Mouse (Mus musculus): ENCODE data around the gene Prss40. TPM values are rescaled to one million over a fixed set of nuclear protein-coding genes. Genes with fewer than 3 reads are reported as not detected.

Prss40 gene
- polyA plus RNA-seq (2015; fragmentation: Nextera tagmentation; extraction: Ambion mirVana): not detected in 2 replicates

DNA sequence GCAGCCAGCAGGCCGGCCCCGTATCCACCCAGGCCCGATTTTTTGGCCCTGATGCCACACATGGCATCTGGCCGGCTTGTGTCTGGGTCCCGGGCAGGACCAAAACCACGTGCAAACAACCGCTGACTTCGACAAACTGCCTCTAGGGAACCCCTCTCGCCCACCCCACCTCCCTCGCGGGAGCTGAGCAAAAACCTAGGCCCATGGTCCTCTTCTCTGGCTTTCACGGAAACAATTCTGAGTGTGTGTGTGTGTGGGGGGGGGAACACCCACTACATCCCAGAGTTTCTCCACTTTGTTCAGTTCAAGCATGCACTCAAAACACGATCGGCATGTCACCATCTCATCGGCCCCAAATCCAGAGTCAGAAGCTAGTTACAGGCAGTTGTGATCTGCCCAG is at the start of gene Prss40:
Prss40 (minus strand) TSS at position 101 of the 400 bp plus-strand sequence.
- Histone ChIP-seq H3K9ac (no peak within 1 kb of the TSS), H3K4me1 (no peaks in the 10 kb centered on the region), H3K27ac (replicated peaks) (no peak within 1 kb of the TSS), H3K4me3 (replicated peaks) (no peak within 1 kb of the TSS), H3K4me2 (replicated peaks) (no peak within 1 kb of the TSS), H3K27me3 (no peaks in the 10 kb centered on the region), H3K36me3 (no peaks in the 10 kb centered on the region), H3K9me3 (replicated peaks) (no peaks in the 10 kb centered on the region)
- 83% methylated on average over 15 of the region's 15 CpGs for WGBS
- ATAC-seq (ENCODE audit: insufficient number of reproducible peaks, low FRiP score, low TSS enrichment, low read depth): no peak

DNA sequence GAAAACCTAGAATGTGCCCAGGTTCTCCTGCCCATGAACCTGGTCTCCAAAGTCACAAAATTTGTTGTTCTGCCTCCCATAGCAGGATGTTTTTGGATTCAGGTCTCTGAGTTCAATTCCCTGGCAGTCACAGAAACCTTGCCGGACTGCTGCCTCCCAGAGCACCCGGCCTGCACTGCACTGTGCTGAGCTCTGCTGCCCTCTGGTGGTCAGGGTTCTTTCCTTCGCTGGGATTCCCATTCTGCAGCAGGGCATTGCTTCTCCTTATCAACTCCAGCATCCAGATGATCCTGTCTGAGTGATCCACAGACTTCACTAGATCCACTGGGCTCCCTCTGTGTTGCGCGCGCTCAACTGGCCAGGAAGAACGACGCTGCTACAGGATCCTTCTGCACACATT is 41.6 kb upstream of the Prss40 start:
- no peaks in the 10 kb centered on the region for H3K36me3 ChIP-seq
- H3K27me3 ChIP-seq: no peaks in the 10 kb centered on the region
- no peaks in the 10 kb centered on the region for H3K9me3 ChIP-seq (replicated peaks)
- 15% methylated on average over 8 of the region's 8 CpGs for WGBS
- no peak overlapping the region for H3K27ac ChIP-seq (replicated peaks)
- no peak overlapping the region for H3K4me2 ChIP-seq (replicated peaks)
- no peaks in the 10 kb centered on the region for H3K4me1 ChIP-seq
- H3K9ac ChIP-seq: no peak overlapping the region
- 0 out of 2 replicates have a peak, but pooled peaks have one; percentile 54 for ATAC-seq (ENCODE audit: insufficient number of reproducible peaks, low FRiP score, low TSS enrichment, low read depth)
- no peak overlapping the region for H3K4me3 ChIP-seq (replicated peaks)

DNA sequence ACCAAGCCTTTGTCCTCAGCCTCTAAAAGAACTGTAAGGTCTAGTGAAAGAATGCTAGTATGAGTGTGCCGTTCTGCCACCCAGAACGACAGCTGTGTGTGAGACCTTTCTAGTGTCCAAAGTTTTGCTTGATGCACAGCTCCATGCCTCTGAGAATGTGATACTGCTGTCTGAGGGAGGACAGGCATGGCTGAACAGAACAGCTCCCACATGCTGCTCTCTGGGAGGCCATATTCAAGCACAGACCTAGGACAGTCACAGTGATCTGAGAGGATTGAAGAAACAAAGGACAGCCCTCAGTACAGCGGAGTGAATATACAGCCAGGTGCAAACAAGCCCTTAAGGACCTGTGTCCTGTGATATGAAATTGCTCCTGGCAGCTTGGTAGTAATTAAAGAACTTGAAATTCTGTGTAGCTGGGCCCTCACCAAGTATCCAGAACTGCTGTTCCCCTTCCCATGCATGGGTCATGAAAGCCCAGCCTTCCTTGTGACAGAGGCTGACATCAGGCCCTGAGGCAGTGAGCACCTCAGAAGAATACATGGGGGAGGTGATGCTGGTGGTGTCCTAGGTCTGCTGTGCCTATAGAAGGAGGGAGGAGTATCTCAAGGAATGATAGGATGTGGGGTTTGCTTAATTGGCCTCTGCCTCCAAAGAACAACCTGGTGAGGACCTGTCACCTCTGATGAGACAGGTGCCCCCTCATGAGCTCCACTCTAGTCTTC is 40.7 kb upstream of the Prss40 start:
- Histone ChIP-seq H3K27ac (replicated peaks) (no peak overlapping the region), H3K4me1 (no peaks in the 10 kb centered on the region), H3K36me3 (no peaks in the 10 kb centered on the region), H3K4me3 (replicated peaks) (no peak overlapping the region), H3K27me3 (no peaks in the 10 kb centered on the region), H3K9ac (no peak overlapping the region), H3K9me3 (replicated peaks) (no peaks in the 10 kb centered on the region), H3K4me2 (replicated peaks) (no peak overlapping the region)
- no peak for ATAC-seq (ENCODE audit: insufficient number of reproducible peaks, low FRiP score, low TSS enrichment, low read depth)
- WGBS: 62% methylated on average over 3 of the region's 3 CpGs

DNA sequence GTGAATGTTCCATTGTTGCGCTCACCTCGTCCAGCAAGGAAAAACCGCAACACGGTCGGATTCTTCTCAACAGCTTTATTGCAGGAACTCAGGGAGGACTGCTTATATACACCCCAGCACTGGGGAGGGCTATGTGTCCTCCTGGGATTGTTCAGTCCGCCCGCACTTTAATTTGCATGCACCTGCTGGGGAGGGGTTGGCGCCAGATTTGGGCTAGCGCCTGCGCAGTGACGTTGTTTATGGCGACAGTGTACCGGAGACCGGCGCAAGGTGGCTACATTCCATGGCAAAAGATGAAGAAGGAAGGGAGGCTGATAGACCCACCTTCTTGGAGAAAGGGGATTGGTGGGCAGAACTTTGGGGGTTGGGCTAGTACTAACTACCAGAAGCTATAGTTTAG is 39.3 kb upstream of the Prss40 start:
- no peak overlapping the region for H3K4me2 ChIP-seq (replicated peaks)

DNA sequence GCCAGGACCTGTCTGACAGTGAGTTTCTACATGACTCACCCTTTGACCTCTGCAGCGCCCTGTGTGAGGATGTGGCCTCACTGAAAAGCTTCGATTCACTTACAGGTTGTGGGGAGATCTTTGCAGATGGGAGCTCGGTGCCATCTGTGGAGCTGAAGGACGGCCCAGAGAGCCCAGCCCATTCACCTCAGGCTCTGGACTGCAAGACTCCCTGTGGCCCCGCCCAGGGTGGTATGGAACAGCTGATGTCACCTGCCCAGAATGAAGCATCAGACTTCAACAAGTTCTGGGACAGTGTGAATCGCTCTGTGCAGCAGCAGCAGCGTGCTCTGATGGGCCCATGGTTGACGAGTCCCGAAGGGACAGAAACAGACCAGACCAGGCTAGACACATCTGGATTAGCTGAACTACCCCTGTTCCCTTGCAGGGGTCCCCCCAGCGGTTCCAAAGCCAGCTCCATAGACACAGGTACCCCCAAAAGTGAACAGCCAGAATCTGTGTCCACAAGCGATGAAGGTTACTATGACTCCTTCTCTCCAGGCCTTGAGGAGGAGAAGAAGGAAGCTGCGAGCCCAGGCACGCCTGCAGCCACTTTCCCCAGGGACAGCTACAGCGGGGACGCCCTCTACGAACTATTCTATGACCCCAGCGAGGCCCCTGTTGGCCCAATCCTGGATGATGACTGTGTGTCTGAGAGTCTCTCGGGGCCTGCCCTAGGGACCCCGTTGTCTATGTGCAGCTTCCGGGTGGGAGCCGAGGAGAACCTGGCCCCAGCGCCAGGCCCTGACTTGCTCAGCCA is 26.8 kb upstream of the Prss40 start:
- 0 out of 2 replicates have a peak, but pooled peaks have one; percentile 32 for ATAC-seq (ENCODE audit: insufficient number of reproducible peaks, low FRiP score, low TSS enrichment, low read depth)
- H3K4me1 ChIP-seq: no peaks in the 10 kb centered on the region
- 73% methylated on average over 22 of the region's 22 CpGs for WGBS
- H3K9ac ChIP-seq: no peak overlapping the region
- no peak overlapping the region for H3K4me3 ChIP-seq (replicated peaks)
- no peaks in the 10 kb centered on the region for H3K36me3 ChIP-seq
- H3K27ac ChIP-seq (replicated peaks): no peak overlapping the region
- no peaks in the 10 kb centered on the region for H3K9me3 ChIP-seq (replicated peaks)
- no peak overlapping the region for H3K4me2 ChIP-seq (replicated peaks)
- H3K27me3 ChIP-seq: no peaks in the 10 kb centered on the region

More for the DNA sequence above, 39.3 kb upstream of the Prss40 start:
- Histone ChIP-seq H3K9me3 (replicated peaks) (no peaks in the 10 kb centered on the region), H3K27ac (replicated peaks) (no peak overlapping the region), H3K27me3 (no peaks in the 10 kb centered on the region), H3K36me3 (no peaks in the 10 kb centered on the region), H3K9ac (no peak overlapping the region), H3K4me3 (replicated peaks) (no peak overlapping the region), H3K4me1 (no peaks in the 10 kb centered on the region)
- no peak for ATAC-seq (ENCODE audit: insufficient number of reproducible peaks, low FRiP score, low TSS enrichment, low read depth)
- 74% methylated on average over 15 of the region's 15 CpGs for WGBS

DNA sequence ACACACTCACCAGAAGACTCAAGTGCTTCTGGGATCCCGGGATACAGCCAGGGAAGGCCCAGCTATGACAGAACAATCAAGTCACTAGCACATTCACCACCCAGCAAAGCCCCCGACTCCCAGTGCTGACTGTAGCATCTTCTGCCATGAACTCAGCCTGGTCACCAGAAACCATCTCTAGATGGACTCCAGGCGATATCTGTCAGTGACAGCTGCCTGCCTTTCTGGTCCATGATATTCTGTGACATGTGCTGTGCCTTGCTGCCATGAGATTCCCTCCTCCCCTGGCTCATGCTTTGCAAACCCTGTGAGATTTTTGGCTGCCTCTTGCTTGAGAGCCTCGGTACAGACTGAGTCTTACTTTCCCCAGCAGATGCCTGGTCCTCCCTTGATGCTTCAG is 24.0 kb upstream of the Prss40 start:
- H3K9me3 ChIP-seq (replicated peaks): no peaks in the 10 kb centered on the region
- no peak overlapping the region for H3K27ac ChIP-seq (replicated peaks)
- no peaks in the 10 kb centered on the region for H3K36me3 ChIP-seq
- ATAC-seq (ENCODE audit: insufficient number of reproducible peaks, low FRiP score, low TSS enrichment, low read depth): no peak
- no peak overlapping the region for H3K4me2 ChIP-seq (replicated peaks)
- no peak overlapping the region for H3K4me3 ChIP-seq (replicated peaks)
- H3K9ac ChIP-seq: no peak overlapping the region
- 72% methylated on average over 4 of the region's 4 CpGs for WGBS
- H3K27me3 ChIP-seq: peaks cover 14% of the 10 kb centered on the region
- H3K4me1 ChIP-seq: peaks cover 4% of the 10 kb centered on the region; the same call in 1 of the 2 replicates

DNA sequence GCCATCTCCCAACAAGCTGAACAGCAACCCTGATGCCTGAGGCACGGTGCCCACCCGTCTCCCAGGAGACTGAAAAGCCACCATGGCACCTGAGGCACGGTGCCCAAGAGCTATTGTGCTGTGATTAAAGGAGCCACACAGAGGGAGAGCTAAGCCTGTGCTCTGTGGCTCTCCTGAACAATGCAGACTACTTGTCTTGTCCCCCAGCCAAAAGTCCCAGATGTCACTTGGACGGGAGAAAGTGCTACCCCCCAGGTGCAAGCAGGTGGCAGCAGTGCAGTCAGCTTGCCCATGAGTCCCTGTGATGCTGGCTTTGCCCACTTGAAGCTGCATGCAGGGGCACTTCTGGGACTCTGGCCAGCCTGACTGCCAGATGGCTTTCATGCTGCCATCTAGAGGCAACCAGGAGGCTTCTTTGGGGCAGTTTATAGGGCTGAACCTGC is 23.1 kb upstream of the Prss40 start:
- H3K4me3 ChIP-seq (replicated peaks): no peak overlapping the region
- H3K9ac ChIP-seq: no peak overlapping the region
- no peak overlapping the region for H3K4me2 ChIP-seq (replicated peaks)
- no peak overlapping the region for H3K27ac ChIP-seq (replicated peaks)
- H3K36me3 ChIP-seq: no peaks in the 10 kb centered on the region
- no peaks in the 10 kb centered on the region for H3K9me3 ChIP-seq (replicated peaks)
- peaks cover 22% of the 10 kb centered on the region for H3K27me3 ChIP-seq
- 19% methylated on average over 4 of the region's 4 CpGs for WGBS
- ATAC-seq (ENCODE audit: insufficient number of reproducible peaks, low FRiP score, low TSS enrichment, low read depth): no peak
- H3K4me1 ChIP-seq: peaks cover 13% of the 10 kb centered on the region; the same call in 1 of the 2 replicates

DNA sequence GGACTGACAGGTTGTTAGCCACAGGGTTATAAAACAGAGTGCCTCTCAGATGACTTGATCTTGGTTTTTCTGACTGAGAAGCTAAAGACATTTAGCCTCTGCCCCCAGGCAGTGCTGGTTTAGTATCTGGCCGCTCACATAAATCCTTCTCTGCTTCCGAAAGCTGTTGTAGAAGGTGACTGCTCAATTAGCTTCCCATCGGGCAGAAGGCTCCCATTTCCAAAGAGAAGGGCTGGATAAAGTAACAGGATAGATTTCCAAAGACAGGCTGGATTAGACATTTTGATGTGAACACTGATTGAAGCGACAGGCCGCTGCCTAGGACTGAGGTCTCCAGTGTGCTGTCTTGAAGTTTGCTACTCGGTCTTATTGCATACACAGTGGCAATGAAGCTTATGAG is 21.5 kb upstream of the Prss40 start:
- peaks cover 29% of the 10 kb centered on the region for H3K27me3 ChIP-seq
- H3K4me3 ChIP-seq (replicated peaks): no peak overlapping the region
- H3K9ac ChIP-seq: no peak overlapping the region
- peaks cover 14% of the 10 kb centered on the region; the same call in 1 of the 2 replicates for H3K4me1 ChIP-seq
- WGBS: 53% methylated on average over 6 of the region's 6 CpGs
- no peaks in the 10 kb centered on the region for H3K36me3 ChIP-seq
- H3K9me3 ChIP-seq (replicated peaks): no peaks in the 10 kb centered on the region
- no peak overlapping the region for H3K4me2 ChIP-seq (replicated peaks)
- no peak overlapping the region for H3K27ac ChIP-seq (replicated peaks)
- ATAC-seq (ENCODE audit: insufficient number of reproducible peaks, low FRiP score, low TSS enrichment, low read depth): no peak

DNA sequence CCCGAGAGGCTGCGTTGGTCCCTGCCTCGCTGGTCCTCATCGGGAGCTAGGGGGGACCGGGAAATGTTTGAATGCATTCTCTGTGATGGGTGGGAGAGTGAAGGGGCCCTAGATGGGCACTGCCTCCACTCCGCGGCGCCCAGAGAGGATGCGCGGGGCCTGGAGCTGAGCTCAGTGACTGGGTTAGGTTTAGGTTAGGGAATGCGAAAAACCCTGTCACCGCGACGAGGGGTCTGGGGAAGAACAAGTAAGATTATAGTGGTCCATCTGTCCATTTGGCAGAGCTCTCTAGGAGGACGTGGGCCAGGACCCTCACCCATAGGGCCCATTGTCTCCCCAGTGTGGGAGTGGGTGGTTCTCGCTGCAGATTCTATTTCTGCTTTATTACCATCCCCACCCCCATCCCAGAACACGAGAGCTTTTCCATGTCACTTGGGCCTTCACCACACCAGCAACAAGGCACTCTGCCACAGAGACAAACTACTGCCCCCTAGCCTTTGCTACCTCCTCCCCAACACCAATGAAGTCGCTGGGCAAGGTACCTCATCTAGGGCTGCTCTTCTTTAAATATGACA is 19.1 kb upstream of the Prss40 start:
- WGBS: under 1% methylated on average over 18 of the region's 18 CpGs
- Histone ChIP-seq H3K4me2 (replicated peaks) (peak overlapping the region; percentile 67), H3K9ac (no peak overlapping the region), H3K9me3 (replicated peaks) (no peaks in the 10 kb centered on the region), H3K4me1 (peaks cover 14% of the 10 kb centered on the region; the same call in 1 of the 2 replicates), H3K27ac (replicated peaks) (no peak overlapping the region), H3K36me3 (no peaks in the 10 kb centered on the region), H3K4me3 (replicated peaks) (peak overlapping the region; percentile 40), H3K27me3 (peaks cover 36% of the 10 kb centered on the region)
- ATAC-seq (ENCODE audit: insufficient number of reproducible peaks, low FRiP score, low TSS enrichment, low read depth): no peak

DNA sequence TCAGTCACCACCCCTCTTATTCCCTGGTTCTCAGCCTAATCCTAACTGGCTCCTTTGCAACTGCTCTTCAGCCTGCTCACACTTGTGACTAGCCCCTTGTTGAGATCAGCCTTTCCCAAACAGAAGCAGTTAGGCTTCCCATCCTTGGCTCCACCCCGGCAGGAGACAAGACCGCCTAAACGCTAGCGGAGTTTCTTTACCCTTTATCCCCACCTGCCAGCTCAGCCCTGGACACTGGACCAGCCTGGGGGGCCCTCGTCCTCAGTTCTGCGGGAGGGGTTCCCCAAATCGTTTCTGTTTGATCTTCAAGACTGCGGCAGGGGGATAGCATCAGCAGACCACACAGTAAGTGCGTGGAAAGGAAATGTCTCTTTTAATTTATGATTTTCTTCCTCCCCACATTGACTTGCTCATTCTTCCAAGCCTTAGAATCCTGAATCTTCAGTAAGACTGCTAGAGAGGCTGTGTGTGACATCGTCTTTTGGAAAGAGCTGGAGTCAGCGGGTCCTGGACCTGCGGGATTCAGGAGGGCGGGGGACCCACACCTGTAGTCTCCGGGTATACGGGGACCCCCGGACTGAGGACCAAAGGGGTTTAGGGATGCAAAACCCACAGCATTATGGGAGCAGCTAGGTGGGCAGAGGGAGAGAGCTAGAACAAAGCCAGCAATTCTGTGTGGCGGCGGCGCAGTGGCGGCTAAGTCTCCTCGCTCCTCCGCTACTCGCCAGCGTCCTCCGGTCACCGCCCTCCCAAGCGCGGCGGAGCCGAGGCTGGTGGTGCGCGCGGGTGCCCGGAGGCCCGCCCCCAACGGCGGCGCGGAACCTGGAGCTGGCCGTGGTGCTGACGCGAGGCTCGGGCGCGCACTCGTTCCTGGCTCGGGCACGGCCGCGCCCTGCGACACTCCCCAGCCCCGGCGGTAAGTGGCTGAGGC is 18.4 kb upstream of the Prss40 start, which contains the start of gene Amer3:
Amer3 (plus strand) TSS at position 807 of the 931 bp plus-strand sequence.
- H3K4me2 ChIP-seq (replicated peaks): peak within 1 kb of the TSS; percentile 67
- peaks cover 14% of the 10 kb centered on the region; the same call in 1 of the 2 replicates for H3K4me1 ChIP-seq
- H3K9me3 ChIP-seq (replicated peaks): no peaks in the 10 kb centered on the region
- H3K27ac ChIP-seq (replicated peaks): no peak within 1 kb of the TSS
- no peaks in the 10 kb centered on the region for H3K36me3 ChIP-seq
- peak; percentile 87 for ATAC-seq (ENCODE audit: insufficient number of reproducible peaks, low FRiP score, low TSS enrichment, low read depth)
- H3K27me3 ChIP-seq: peaks cover 36% of the 10 kb centered on the region
- under 1% methylated on average over 51 of the region's 53 CpGs for WGBS
- H3K4me3 ChIP-seq (replicated peaks): peak within 1 kb of the TSS; percentile 40
- no peak within 1 kb of the TSS for H3K9ac ChIP-seq

Measured in embryonic facial prominence, embryonic 15.5 days (tissue).